14 mouse cellular contexts compared by ENCODE assay signal in the genomic region with DNA sequence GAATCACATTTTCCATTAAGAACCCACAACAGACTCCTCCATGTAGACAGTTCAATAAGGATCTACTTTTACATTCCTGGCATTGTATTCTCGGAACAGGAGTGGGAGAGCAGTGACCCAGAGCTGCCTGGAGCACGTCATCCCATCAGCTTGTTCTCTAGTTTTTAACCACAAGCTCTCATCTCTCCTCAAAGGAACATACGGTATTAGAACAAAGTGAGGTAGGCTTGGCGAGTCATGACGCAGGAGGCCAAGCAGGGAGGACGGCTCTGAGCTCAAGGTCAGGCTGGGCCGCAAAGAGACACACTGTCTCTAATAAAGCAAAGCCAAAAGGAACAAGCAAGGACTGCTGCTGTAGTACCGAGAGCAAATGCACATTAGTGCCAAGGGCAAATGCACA. TPM values are rescaled to one million over a fixed set of nuclear protein-coding genes. Genes with fewer than 3 reads are reported as not detected.
A peak's percentile ranks its signal among the peaks of the same experiment; 100 is the strongest.
DNase-seq lines count a peak whose midpoint lies in the region; ATAC-seq and TF ChIP-seq lines count a peak whose summit lies in the region.
"Had no signal": no experiment of that assay in that cellular context is flagged by ENCODE, and none has a peak within 500 bp of the region (broad histone marks: within the 10 kb centered on the region; RNA-seq: fewer than 3 reads in every experiment).

No protein-coding gene starts in this region.

- peak overlapping the region; percentile 14; the same call in 1 of the 2 replicates for H3K27ac ChIP-seq in kidney, embryonic 15.5 days
- H3K27ac ChIP-seq in kidney, embryonic 14.5 days (ENCODE audit: low read depth, low read length): no peak overlapping the region
- peak overlapping the region; percentile 88 for H3K27ac ChIP-seq in CH12.LX (ENCODE audit: insufficient read depth, low read depth)
- H3K27ac ChIP-seq in embryonic facial prominence, embryonic 10.5 days (replicated peaks): no peak overlapping the region

- no peak overlapping the region for H3K4me2 ChIP-seq in kidney, embryonic 15.5 days
- no peak overlapping the region for H3K4me2 ChIP-seq in kidney, embryonic 14.5 days (replicated peaks; ENCODE audit: low read depth, low read length)
- peak overlapping the region; percentile 88; the same call in 1 of the 2 replicates for H3K4me2 ChIP-seq in CH12.LX (ENCODE audit: insufficient read depth, low read depth, poor library complexity, severe bottlenecking)
- H3K4me2 ChIP-seq: lung, embryonic 14.5 days had no signal

- ATAC-seq in kidney, embryonic 15.5 days (replicated peaks; ENCODE audit: low FRiP score): no peak; the same call in 1 of the 2 replicates
- ATAC-seq in kidney, embryonic 14.5 days (ENCODE audit: low FRiP score, low TSS enrichment): no peak; the same call in 1 of the 2 replicates
- ATAC-seq: intestine, postnatal 0 days had no signal

- H3K4me3 ChIP-seq in kidney, embryonic 15.5 days (replicated peaks): no peak overlapping the region
- no peak overlapping the region for H3K4me3 ChIP-seq in kidney, embryonic 14.5 days (ENCODE audit: low read length)
- H3K4me3 ChIP-seq in CH12.LX (replicated peaks in 1 of 3; ENCODE audit: low read depth in 2 of 3, low read length in 2 of 3, poor library complexity in 1 of 3): no peak overlapping the region
- no peak overlapping the region for H3K4me3 ChIP-seq in embryonic facial prominence, embryonic 10.5 days

- peaks cover 11% of the 10 kb centered on the region; the same call in 1 of the 2 replicates for H3K4me1 ChIP-seq in kidney, embryonic 15.5 days
- H3K4me1 ChIP-seq in kidney, embryonic 14.5 days (ENCODE audit: control insufficient read depth, insufficient read depth, low read length): no peaks in the 10 kb centered on the region
- H3K4me1 ChIP-seq in CH12.LX (ENCODE audit: control insufficient read depth in 1 of 2, insufficient read depth in 2 of 2): peaks cover 20 to 69% of the 10 kb centered on the region in 2 experiments
- H3K4me1 ChIP-seq in embryonic facial prominence, embryonic 10.5 days: peaks cover 22% of the 10 kb centered on the region

- no peak for TF ChIP-seq CTCF in CH12.LX (conservative IDR thresholded peaks at IDR 0.05 in 1 of 2, IDR thresholded peaks at IDR 0.05 in 1 of 2; ENCODE audit: low read depth in 2 of 2, low read length in 2 of 2)

- in situ Hi-C loops in CH12.LX (cut with MboI; ENCODE audit: low pct_ligation_motif_present, low pct_unique_long_range_greater_than_20kb, low sequenced_read_pairs): loop anchor here (25.0 kb wide), 1 partner anchor 238 kb away; no protein-coding TSS in a partner anchor

- dilution Hi-C loops in CH12.LX (cut with MboI; ENCODE audit: extremely low pct_ligation_motif_present, extremely low pct_unique_long_range_greater_than_20kb, low sequenced_read_pairs): no loop called here

- TF ChIP-seq EP300 in CH12.LX (IDR thresholded peaks at IDR 0.05; ENCODE audit: low read length): no peak

- 46% methylated on average over 8 of the region's 8 CpGs for WGBS in kidney, embryonic 15.5 days
- WGBS in kidney, embryonic 14.5 days: 45% methylated on average over 8 of the region's 8 CpGs
- 81% methylated on average over 8 of the region's 8 CpGs for WGBS in embryonic facial prominence, embryonic 10.5 days

- H3K79me2 ChIP-seq in CH12.LX (replicated peaks; ENCODE audit: control insufficient read depth, extremely low read depth, insufficient read depth, poor library complexity, severe bottlenecking): peaks cover 2% of the 10 kb centered on the region; the same call in 1 of the 2 replicates

- H3K36me3 ChIP-seq in kidney, embryonic 15.5 days: peaks cover 18% of the 10 kb centered on the region
- no peaks in the 10 kb centered on the region for H3K36me3 ChIP-seq in kidney, embryonic 14.5 days (ENCODE audit: control insufficient read depth, insufficient read depth, low read length)
- peaks cover 25 to 49% of the 10 kb centered on the region in 2 experiments for H3K36me3 ChIP-seq in CH12.LX (replicated peaks in 1 of 2; ENCODE audit: control insufficient read depth in 1 of 2, insufficient read depth in 1 of 2, low read length in 1 of 2)
- H3K36me3 ChIP-seq in embryonic facial prominence, embryonic 10.5 days (replicated peaks): no peaks in the 10 kb centered on the region

- H3K9ac ChIP-seq in kidney, embryonic 15.5 days: no peak overlapping the region
- H3K9ac ChIP-seq in kidney, embryonic 14.5 days (ENCODE audit: low read depth, low read length): no peak overlapping the region
- peak overlapping the region; percentile 83 for H3K9ac ChIP-seq in CH12.LX (ENCODE audit: insufficient read depth, low read depth)
- H3K9ac ChIP-seq: lung, embryonic 14.5 days had no signal

- TF ChIP-seq RAD21 in CH12.LX (IDR thresholded peaks at IDR 0.05; ENCODE audit: low read depth, low read length): no peak

- DNase-seq in 3T3-L1 (ENCODE audit: low read depth, low spot score) (peak; percentile 57), CH12.LX (ENCODE audit: extremely low read depth) (peak; percentile 66)
- DNase-seq in adrenal gland, postnatal 36 days: peak; percentile 74
- no peak for DNase-seq in layer of hippocampus, adult 9-11 months
- no peak for DNase-seq in embryonic facial prominence, embryonic 10.5 days (ENCODE audit: low spot score)
- DNase-seq: cerebellum, adult 9-11 months; gastrocnemius, postnatal 36 days; liver; lung, embryonic 14.5 days; right cerebral cortex, postnatal 14 days; thymus, adult 2 months had no signal

- no peaks in the 10 kb centered on the region for H3K9me3 ChIP-seq in kidney, embryonic 15.5 days (replicated peaks)
- no peaks in the 10 kb centered on the region for H3K9me3 ChIP-seq in kidney, embryonic 14.5 days (ENCODE audit: control insufficient read depth, low read length)
- H3K9me3 ChIP-seq in CH12.LX (replicated peaks; ENCODE audit: low read length): no peaks in the 10 kb centered on the region
- H3K9me3 ChIP-seq in embryonic facial prominence, embryonic 10.5 days: no peaks in the 10 kb centered on the region

- TF ChIP-seq POLR2A in CH12.LX (IDR thresholded peaks at IDR 0.05; ENCODE audit: low read depth, low read length): no peak

- H3K27me3 ChIP-seq in kidney, embryonic 15.5 days: no peaks in the 10 kb centered on the region
- no peaks in the 10 kb centered on the region for H3K27me3 ChIP-seq in kidney, embryonic 14.5 days (ENCODE audit: control insufficient read depth, insufficient read depth, low read length)
- no peaks in the 10 kb centered on the region for H3K27me3 ChIP-seq in CH12.LX (replicated peaks)
- no peaks in the 10 kb centered on the region for H3K27me3 ChIP-seq in embryonic facial prominence, embryonic 10.5 days (replicated peaks; ENCODE audit: low read depth, poor library complexity, severe bottlenecking)

TF ChIP-seq in CH12.LX, 34 proteins besides CTCF, POLR2A, EP300 and RAD21 (continues in another document):
- no peak for TF ChIP-seq NELFE (IDR thresholded peaks at IDR 0.05; ENCODE audit: low read depth, low read length)
- TF ChIP-seq MEF2A (IDR thresholded peaks at IDR 0.05; ENCODE audit: borderline replicate concordance, low read depth, low read length): peak; percentile 41; the same call in 1 of the 2 replicates
- TF ChIP-seq CHD2 (IDR thresholded peaks at IDR 0.05; ENCODE audit: low read length): no peak
- TF ChIP-seq MAFK (IDR thresholded peaks at IDR 0.05; ENCODE audit: insufficient replicate concordance, low read length): 0 out of 2 replicates have a peak, but pooled peaks have one; percentile 24
- no peak for TF ChIP-seq MAX (IDR thresholded peaks at IDR 0.05; ENCODE audit: low read length)
- TF ChIP-seq NRF1 (IDR thresholded peaks at IDR 0.05; ENCODE audit: low read depth, low read length): 0 out of 2 replicates have a peak, but pooled peaks have one; percentile 4
- no peak for TF ChIP-seq KAT2A (IDR thresholded peaks at IDR 0.05; ENCODE audit: insufficient replicate concordance, low read length)
- TF ChIP-seq USF1 (IDR thresholded peaks at IDR 0.05; ENCODE audit: low read depth, low read length): no peak
- TF ChIP-seq JUND (conservative IDR thresholded peaks at IDR 0.05; ENCODE audit: low read depth, low read length): no peak; the same call in 1 of the 2 replicates
- TF ChIP-seq RCOR1 (conservative IDR thresholded peaks at IDR 0.05; ENCODE audit: low read depth, low read length): no peak
- TF ChIP-seq CHD1 (IDR thresholded peaks at IDR 0.05; ENCODE audit: low read depth, low read length): no peak
- peak; percentile 53; the same call in 1 of the 2 replicates for TF ChIP-seq IRF4 (IDR thresholded peaks at IDR 0.05; ENCODE audit: low read depth, low read length)
- peak; percentile 79 for TF ChIP-seq ETS1 (conservative IDR thresholded peaks at IDR 0.05; ENCODE audit: low read depth, low read length)
- TF ChIP-seq ELF1 (IDR thresholded peaks at IDR 0.05; ENCODE audit: low read depth, low read length): no peak
- peak; percentile 11; the same call in 1 of the 2 replicates for TF ChIP-seq GABPA (IDR thresholded peaks at IDR 0.05; ENCODE audit: insufficient replicate concordance, low read depth, low read length)
- no peak for TF ChIP-seq HCFC1 (IDR thresholded peaks at IDR 0.05; ENCODE audit: low read depth, low read length)
- TF ChIP-seq MXI1 (IDR thresholded peaks at IDR 0.05; ENCODE audit: low read depth, low read length): peak; percentile 40; the same call in 1 of the 2 replicates
- TF ChIP-seq ZNF384 (IDR thresholded peaks at IDR 0.05; ENCODE audit: low read depth, low read length): no peak
- no peak for TF ChIP-seq ZMIZ1 (IDR thresholded peaks at IDR 0.05; ENCODE audit: low read depth, low read length)
- TF ChIP-seq PAX5 (IDR thresholded peaks at IDR 0.05; ENCODE audit: low read length): no peak

RNA-seq across cellular contexts. Expression of gene Ostf1, which starts 32.6 kb away (rescaled TPM):
- 114 TPM in 2 replicates for polyA plus RNA-seq in kidney, embryonic 15.5 days (2015; fragmentation: Nextera tagmentation; extraction: Ambion mirVana)
- 96.8 and 101 TPM in 2 replicates for polyA plus RNA-seq in kidney, embryonic 14.5 days (2014; fragmentation: Nextera tagmentation; extraction: Ambion mirVana)
- total RNA-seq in CH12.LX (2012; rRNA removed): 122 and 131 TPM in 2 replicates
- 175 and 188 TPM in 2 replicates for total RNA-seq in CH12.LX (2014; rRNA removed)
- 110 and 125 TPM in 2 replicates for polyA plus RNA-seq in CH12.LX (2012; ENCODE audit: insufficient read length, low read depth)
- 100 to 1,000 TPM; 127 to 163 TPM for total RNA-seq in adrenal gland, postnatal 36 days (2021)
- 35.0 and 37.0 TPM in 2 replicates for polyA plus RNA-seq in embryonic facial prominence, embryonic 10.5 days (2016; fragmentation: Nextera tagmentation; extraction: Ambion mirVana)

RNA-seq across cellular contexts. Expression of gene Nmrk1, which starts 32.7 kb away (rescaled TPM):
- polyA plus RNA-seq in kidney, embryonic 15.5 days (2015; fragmentation: Nextera tagmentation; extraction: Ambion mirVana): 24.0 and 24.7 TPM in 2 replicates
- polyA plus RNA-seq in kidney, embryonic 14.5 days (2014; fragmentation: Nextera tagmentation; extraction: Ambion mirVana): 17.8 and 18.5 TPM in 2 replicates
- total RNA-seq in CH12.LX (2012; rRNA removed) (9.1 and 9.8 TPM in 2 replicates), CH12.LX (2014; rRNA removed) (10.1 and 10.2 TPM in 2 replicates)
- polyA plus RNA-seq in CH12.LX (2012; ENCODE audit: insufficient read length, low read depth): 7.5 and 9.7 TPM in 2 replicates
- total RNA-seq in adrenal gland, postnatal 36 days (2021): 10 to 100 TPM in 1 of 2 experiments, 1 to 10 TPM in 1; 9.0 to 17.7 TPM
- polyA plus RNA-seq in embryonic facial prominence, embryonic 10.5 days (2016; fragmentation: Nextera tagmentation; extraction: Ambion mirVana): 8.1 and 8.7 TPM in 2 replicates

Comparison
In these comparisons a context has a peak if more than half of its experiments do, and no peak if none do; other contexts are left out.
1. H3K27ac ChIP-seq: peak in kidney, embryonic 15.5 days (single experiment) and CH12.LX (single experiment); none in kidney, embryonic 14.5 days (single experiment) and embryonic facial prominence, embryonic 10.5 days (single experiment).
2. DNase-seq: peak in 3T3-L1 (single experiment), CH12.LX (single experiment) and adrenal gland, postnatal 36 days (2 of 2); none in layer of hippocampus, adult 9-11 months (single experiment) and embryonic facial prominence, embryonic 10.5 days (single experiment).